Mouse (Mus musculus): ENCODE data around the gene E2f1. TPM values are rescaled to one million over a fixed set of nuclear protein-coding genes. Genes with fewer than 3 reads are reported as not detected.

Gene E2f1
- total RNA-seq (2017), result 0.64 to 3.1 TPM (median 1.8 TPM) in 3 replicates

GRCm38 (mm10) chr2:154569836-154570286, at the start of gene E2f1:
E2f1 (minus strand) TSS chr2:154569892.
- peak; percentile 88 for ATAC-seq (replicated peaks; ENCODE audit: insufficient number of reproducible peaks, low FRiP score, low TSS enrichment, poor library complexity, severe bottlenecking)

DNA sequence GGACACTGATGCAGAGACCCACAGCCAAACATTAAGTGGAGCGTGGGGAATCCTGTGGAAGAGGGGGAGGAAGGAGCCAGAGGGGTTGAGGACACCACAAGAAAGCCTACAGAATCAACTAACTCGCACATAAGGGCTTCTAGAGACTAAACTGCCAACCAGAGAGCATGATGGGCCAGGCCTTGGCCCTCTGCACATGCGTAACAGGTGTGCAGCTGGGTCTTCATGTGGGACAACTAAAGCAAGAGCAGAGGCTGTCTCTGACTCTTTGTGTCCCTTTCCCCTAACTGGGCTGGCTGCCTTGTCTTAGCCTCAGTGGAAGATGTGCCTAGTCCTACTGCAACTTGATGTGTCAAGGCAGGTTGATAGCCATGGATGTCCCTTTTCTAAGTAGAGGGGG, 47.4 kb upstream of the E2f1 start:
- ATAC-seq (replicated peaks; ENCODE audit: insufficient number of reproducible peaks, low FRiP score, low TSS enrichment, poor library complexity, severe bottlenecking), result no peak

DNA sequence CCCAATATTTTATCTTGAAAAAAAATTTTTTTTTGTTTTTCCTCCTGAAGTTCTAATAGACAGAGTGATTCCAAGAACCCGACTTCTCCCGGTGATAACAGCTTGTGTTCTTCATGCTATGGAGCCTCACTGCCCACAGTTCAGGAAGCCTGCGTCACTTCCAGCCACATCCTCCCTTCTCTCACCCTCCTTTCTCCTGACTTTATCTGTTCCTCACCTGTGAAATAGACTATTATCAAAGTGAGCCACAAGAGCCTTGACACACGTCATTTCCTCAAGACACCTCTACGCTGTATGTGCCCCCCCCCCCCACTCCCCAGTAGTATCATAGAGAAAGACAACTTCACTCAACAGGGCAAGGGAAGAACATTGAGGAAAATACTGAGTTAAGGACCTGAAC, 46.0 kb upstream of the E2f1 start:
- ATAC-seq (replicated peaks; ENCODE audit: insufficient number of reproducible peaks, low FRiP score, low TSS enrichment, poor library complexity, severe bottlenecking), result no peak

GRCm38 (mm10) chr2:154614841-154615576, 45.3 kb upstream of the E2f1 start:
- no peak for ATAC-seq (replicated peaks; ENCODE audit: insufficient number of reproducible peaks, low FRiP score, low TSS enrichment, poor library complexity, severe bottlenecking)

DNA sequence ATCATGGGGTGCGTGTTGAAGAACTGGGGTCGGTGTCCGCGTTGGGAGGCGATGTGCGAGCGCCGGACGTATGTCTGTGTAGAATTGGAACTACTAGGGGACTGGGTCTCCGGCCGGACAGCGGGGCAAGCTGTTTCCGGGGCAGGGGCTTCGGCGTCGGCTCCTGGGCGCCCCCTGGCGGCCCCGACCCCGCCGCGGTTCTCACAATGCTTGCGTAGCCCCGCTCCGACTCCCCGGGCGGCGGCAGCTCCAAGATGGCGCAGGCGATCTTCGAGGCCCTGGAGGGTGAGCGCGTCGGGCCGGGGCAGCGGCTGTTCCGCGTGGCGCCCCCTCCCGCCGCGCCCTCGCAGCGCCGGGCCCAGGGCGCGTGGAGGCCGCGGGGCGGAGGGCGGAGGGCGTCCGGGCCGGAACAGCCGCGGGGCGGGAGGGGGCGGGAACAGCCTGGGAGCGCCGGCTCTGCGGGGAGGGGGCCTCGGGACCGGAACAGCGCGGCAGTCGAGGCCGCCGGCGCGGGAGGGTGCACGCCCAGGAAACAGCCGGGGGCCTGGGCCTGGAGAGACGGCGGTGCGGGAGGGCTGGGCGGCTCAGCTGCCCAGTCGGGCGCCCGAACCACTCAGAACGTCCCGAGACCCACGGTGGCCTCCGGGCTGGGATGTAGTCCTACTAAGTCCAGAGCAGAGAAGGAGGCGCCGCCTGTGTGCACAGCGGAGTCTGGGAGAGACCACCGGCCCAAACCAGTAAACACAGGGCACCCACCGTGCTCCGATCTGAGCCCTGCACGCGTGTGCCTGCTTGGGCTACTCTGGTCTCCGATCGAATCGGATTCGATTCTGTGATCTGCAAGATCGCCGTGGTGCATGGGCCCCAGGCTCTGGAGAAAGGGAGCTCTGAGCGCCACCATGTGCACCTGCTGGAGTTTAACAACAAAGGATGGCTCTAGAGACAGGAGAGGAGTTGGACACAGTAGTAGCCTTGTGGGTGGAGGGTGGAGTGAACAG, 43.7 kb upstream of the E2f1 start, which contains the start of the genes Zfp341 and 4930519P11Rik:
Gene Zfp341 (plus strand): TSS at position 180 of the 998 bp plus-strand sequence.
Gene 4930519P11Rik (minus strand): TSS at position 320 of the 998 bp plus-strand sequence.
- peak; percentile 84 for ATAC-seq (replicated peaks; ENCODE audit: insufficient number of reproducible peaks, low FRiP score, low TSS enrichment, poor library complexity, severe bottlenecking)

DNA sequence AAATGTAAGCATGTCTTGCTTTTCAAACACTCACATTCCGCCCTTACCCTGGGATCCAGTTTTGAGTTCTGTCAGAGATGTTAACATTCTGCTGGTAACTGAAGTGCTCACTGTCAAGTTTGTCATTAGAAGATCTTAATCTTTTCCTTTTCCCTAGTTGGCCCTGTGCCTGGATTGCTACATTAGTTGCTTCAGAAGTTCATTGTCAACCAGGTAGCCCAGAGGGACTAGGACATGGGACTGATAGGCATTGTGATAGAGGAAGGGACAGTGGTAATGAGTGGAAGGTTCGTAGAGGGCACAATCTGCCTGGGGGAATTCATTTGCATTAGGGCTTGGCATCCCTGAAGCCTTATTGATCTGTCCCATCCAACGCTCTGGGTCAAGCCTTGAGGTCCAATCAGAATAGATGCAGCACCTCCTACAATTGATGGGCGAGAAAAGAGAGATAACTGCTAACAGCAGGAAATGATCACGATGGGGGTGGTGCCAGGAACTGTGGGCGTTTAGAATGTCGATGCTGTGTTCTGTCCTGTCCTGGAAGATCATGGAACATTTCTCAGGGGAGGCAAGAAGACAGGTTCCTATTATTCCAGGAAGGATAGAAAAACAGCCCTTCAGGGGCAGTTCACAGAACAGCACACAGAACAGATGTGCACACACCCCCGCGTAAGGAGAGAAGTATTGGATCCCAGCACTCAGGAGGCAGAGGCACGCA, 39.5 kb upstream of the E2f1 start:
- no peak for ATAC-seq (replicated peaks; ENCODE audit: insufficient number of reproducible peaks, low FRiP score, low TSS enrichment, poor library complexity, severe bottlenecking)

DNA sequence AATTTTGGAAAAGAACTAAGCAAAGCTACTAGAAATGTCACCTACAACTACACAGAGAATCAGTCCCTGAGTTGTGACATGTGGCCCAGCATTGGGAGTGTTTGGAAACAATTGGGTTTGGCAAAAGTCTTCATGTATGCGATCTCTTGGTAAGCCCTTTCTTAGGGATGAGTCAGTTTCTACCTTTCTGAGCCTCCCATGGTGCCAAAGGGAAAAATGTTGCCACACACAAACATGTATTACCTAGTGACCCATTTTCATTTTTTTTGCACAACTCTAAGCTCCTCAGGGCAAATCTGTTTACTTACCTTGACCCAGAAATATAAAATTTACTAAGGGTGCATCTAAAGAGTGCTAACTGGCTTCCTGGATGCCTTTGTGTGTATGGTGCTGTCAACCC, 37.3 kb upstream of the E2f1 start:
- no peak for ATAC-seq (replicated peaks; ENCODE audit: insufficient number of reproducible peaks, low FRiP score, low TSS enrichment, poor library complexity, severe bottlenecking)

DNA sequence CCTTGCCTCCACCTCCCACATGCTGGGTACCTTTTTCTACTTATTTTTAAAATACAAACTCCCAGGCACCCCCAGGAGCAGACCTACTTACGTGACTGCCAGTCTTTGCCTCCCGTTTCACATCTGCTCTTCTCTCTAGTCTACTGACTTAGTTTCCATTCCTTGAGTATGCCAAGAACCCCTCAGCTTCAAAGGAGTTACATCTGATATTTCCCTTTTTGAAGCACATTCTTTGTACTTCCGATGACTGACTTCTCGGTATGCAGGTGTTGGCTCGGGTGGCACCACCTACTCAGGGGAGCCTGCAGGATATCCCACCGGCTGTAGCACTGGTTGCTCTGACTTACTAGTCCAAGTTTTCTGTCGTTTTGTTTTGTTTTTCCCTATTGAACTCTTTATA, 34.5 kb upstream of the E2f1 start:
- no peak for ATAC-seq (replicated peaks; ENCODE audit: insufficient number of reproducible peaks, low FRiP score, low TSS enrichment, poor library complexity, severe bottlenecking)

DNA sequence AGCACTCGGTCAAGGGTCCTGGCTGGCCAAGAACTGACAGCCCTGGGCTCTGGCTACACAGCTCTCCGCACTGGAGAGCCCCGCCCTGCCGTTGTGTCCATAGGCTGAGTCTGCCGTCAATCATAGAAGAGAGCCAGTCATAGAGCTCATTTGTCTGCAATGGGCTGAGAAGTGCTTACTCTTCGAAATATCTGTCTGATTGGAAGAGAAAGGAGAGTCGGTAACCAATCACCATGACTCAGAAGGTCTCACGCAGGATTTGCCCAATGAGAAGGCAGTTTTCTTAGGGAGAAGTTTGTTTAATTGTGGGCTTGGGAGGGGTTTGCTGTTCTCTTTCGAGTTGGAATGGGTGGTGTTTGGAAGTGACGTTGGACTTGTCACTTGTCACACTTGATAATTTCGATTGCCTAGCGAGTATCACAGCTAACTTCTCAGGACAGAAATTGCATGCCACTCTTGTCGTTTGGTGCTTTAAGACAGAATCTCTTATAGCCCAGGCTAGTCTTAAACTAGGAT, 34.0 kb upstream of the E2f1 start, which contains the start of gene Pxmp4:
Gene Pxmp4 (minus strand): TSS at position 71 of the 516 bp plus-strand sequence.
- ATAC-seq (replicated peaks; ENCODE audit: insufficient number of reproducible peaks, low FRiP score, low TSS enrichment, poor library complexity, severe bottlenecking), result peak; percentile 99

- ATAC-seq (replicated peaks; ENCODE audit: insufficient number of reproducible peaks, low FRiP score, low TSS enrichment, poor library complexity, severe bottlenecking), result no peak
These were observed 33.4 kb upstream of the E2f1 start for GRCm38 (mm10) chr2:154603007-154603637.

DNA sequence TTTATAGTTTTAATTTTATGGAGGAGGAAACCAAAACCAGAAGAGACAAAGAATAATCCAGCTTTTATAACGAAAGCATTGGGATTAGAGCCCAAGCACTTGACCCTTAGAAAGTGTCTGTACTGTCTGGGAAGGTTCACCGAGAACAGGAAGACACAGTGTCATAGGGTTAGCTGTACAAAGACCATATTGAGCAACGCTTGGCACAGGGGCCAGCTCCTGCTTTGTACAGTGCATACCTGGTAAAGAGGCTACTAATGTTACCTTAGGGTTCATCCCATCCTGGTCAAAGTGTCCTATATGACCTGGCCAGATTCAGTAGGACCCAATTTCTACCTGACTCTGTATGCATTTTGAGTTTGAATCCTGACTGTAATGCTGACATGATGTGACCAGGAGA, 31.6 kb upstream of the E2f1 start:
- ATAC-seq (replicated peaks; ENCODE audit: insufficient number of reproducible peaks, low FRiP score, low TSS enrichment, poor library complexity, severe bottlenecking), result no peak

DNA sequence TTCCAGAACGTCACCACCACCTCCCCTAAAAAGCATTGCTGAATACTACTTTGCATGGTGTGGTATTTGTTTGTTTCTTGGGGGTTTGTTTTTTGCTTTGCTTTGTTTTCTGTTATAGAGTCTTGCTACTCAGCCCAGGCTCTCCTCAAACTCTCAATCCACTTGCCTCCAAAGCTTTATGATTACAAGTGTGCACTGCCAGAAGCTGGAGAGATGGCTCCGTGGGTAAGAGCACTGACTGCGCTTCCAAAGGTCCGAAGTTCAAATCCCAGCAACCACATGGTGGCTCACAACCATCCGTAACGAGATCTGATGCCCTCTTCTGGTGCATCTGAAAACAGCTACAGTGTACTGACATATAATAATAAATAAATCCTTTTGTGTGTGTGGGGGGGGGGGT, 30.9 kb upstream of the E2f1 start:
- no peak for ATAC-seq (replicated peaks; ENCODE audit: insufficient number of reproducible peaks, low FRiP score, low TSS enrichment, poor library complexity, severe bottlenecking)

DNA sequence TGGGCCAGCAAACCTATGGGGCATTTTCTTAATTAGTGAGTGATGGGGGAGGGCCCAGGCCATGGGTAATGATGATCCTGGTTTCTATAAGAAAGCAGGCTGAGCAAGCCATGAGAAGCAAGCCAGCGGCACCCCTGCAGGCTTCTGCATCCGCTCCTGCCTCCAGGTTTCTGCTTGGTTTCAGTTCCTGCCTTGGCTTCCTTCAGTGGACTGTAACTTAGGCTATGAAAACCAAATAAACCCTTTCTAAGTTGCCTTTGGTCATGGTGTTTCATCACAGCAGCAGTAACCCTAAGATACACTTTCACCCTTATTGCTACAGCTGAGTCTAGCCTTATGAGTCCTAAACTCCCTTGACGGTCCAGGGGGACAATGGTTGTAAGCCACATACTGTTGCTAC, 27.7 kb upstream of the E2f1 start:
- peak; percentile 78 for ATAC-seq (replicated peaks; ENCODE audit: insufficient number of reproducible peaks, low FRiP score, low TSS enrichment, poor library complexity, severe bottlenecking)

- no peak for ATAC-seq (replicated peaks; ENCODE audit: insufficient number of reproducible peaks, low FRiP score, low TSS enrichment, poor library complexity, severe bottlenecking)
These were observed 26.1 kb upstream of the E2f1 start for GRCm38 (mm10) chr2:154595775-154596174.

DNA sequence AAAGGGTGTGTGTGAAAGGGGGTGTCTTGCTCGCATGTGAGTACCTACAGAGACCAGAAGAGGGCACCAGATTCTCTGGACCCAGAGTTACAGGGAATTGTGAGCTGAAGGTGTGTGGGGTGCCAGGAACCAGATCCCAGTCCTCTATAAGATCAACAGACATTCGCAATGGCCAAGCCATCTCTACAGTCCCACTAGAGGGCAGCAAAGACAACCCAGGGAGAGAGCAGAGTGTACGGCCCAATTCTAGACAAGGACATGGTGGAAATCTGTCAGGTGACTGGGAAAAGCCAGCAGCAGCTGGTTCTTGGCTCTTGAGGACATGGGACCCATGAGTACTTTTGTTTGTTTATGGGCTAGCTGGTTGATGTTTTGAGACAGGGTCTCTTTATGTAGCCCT, 23.3 kb upstream of the E2f1 start:
- ATAC-seq (replicated peaks; ENCODE audit: insufficient number of reproducible peaks, low FRiP score, low TSS enrichment, poor library complexity, severe bottlenecking), result 0 out of 2 replicates have a peak, but pooled peaks have one; percentile 65

DNA sequence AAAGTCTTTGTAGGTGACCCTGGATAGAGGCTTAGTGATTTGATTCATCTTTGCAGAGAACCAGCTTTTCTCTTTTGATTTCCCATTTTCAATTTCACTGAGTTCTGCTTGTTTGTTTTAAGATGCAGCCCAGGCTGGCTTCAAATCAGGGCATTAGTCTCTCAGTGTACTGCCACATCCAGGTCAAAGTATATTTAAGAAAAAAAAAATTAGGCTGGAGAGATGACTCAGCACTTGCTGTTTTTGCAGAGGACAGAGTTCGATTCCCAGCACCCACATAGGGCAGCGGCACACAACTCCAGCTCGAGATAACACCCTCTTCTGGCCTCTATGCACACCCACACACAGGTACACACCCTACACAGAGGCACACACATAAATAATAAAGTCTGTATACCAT, 21.5 kb upstream of the E2f1 start:
- no peak for ATAC-seq (replicated peaks; ENCODE audit: insufficient number of reproducible peaks, low FRiP score, low TSS enrichment, poor library complexity, severe bottlenecking)

DNA sequence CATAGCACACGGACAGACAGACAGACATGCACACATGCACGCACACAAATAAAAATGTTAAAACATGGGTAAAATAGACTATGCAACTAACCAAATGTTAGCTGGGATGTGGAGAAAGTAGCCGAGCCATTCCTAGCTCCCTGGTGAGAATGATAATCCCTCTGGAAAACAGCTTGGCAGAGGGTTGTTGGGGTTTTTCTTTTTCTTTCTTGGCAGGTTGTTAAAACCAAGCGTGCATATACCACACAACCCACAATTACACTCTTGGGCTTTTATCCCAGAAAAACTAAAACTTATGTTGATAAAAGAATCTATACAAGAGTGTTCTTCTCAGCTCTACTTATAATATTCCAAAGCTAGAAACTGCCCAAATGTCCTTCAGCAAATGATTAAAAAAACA, 19.4 kb upstream of the E2f1 start:
- no peak for ATAC-seq (replicated peaks; ENCODE audit: insufficient number of reproducible peaks, low FRiP score, low TSS enrichment, poor library complexity, severe bottlenecking)

DNA sequence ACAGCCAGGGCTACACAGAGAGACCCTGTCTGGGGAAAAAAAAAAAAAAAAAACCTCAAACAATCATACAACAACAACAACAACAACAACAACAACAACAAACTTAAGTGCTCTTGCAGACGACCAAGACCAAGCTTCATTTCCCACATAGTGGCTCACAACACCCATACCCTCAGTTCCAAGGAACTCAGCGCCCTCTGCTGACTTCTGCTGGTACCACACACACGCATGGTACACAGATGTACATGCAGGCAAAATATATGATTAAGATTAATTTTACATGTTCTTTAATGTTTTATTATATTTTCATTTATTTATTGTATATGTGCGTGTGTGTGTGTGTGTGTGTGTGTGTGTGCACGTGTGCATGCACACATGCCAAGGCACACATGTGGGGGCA, 16.7 kb upstream of the E2f1 start:
- ATAC-seq (replicated peaks; ENCODE audit: insufficient number of reproducible peaks, low FRiP score, low TSS enrichment, poor library complexity, severe bottlenecking), result no peak
